Mouse (Mus musculus): ENCODE data around the gene V1ra8. TPM values are rescaled to one million over a fixed set of nuclear protein-coding genes. Genes with fewer than 3 reads are reported as not detected.
"Not testable (repeated sequence)": the region's sequence is repeated elsewhere in the genome, so short reads cannot be mapped to it uniquely, and the experiment has no call there.

Gene V1ra8
- not detected in 3 replicates for total RNA-seq (2017)

DNA sequence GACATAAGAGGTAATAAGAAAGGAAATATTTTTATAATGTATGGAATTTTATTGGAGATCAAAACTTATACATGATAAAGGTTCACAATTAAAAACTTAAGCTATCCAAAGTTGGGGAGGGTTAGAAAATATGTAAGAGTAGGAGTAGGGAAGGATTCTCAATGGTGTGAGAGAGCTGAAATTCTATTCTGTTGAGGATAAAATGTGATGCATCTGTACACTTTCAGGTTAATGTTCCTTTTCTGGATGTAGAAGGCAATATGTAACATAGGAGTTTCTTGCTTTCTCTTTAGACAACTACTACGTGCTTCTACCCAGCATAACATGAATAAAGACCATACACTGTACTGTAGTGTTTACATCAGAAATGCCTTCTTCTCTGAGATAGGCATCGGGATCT is at the start of gene V1ra8:
V1ra8 (plus strand) TSS at position 301 of the 400 bp plus-strand sequence.
- not testable (repeated sequence) for ATAC-seq (replicated peaks; ENCODE audit: insufficient number of reproducible peaks, low FRiP score, low TSS enrichment, poor library complexity, severe bottlenecking)

DNA sequence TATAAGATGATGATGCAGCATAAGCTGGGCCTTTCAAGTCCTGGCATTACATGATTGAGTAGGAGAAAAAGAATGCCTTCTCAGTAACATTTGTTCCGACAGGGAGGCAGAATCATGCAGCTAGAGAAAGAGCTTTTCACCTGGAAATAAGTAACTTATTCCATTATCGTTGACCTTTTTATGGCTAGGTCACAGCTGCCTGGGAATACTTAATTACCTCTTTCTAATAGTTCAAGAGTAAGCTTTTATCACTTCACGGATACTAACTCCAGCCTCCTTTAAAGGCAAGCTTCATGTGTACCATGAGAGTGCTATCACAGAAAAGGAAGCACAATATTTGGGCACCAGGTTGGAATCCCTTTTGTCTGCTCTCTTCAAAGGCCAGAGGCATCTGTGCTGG is 42.5 kb upstream of the V1ra8 start:
- no peak for ATAC-seq (replicated peaks; ENCODE audit: insufficient number of reproducible peaks, low FRiP score, low TSS enrichment, poor library complexity, severe bottlenecking)

DNA sequence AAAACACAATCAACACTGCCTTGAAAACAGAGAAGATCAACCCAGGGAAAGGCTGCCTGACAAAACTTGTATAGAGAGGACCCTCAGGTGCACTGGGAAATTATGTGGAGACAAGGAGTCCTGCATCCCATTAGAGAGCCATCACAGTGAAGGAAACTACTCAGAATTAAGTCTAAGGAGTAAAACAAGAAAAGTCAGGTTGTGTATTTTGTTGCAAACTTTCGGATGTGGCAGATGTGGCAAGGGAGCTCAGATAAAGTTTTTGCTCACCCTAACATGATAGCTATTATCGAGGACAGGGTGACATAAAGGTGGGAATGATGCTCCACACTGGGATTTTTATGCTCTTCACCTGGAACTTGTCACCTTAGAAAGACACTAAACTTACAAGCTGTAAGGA is 28.1 kb upstream of the V1ra8 start, which contains the start of gene Vmn1r52:
Vmn1r52 (plus strand) TSS at position 301 of the 400 bp plus-strand sequence.
- no peak for ATAC-seq (replicated peaks; ENCODE audit: insufficient number of reproducible peaks, low FRiP score, low TSS enrichment, poor library complexity, severe bottlenecking)

GRCm38 (mm10) chr6:90224338-90224737 is 21.7 kb downstream of the V1ra8 start, which contains the start of gene Vmn1r53:
Gene Vmn1r53 (minus strand): TSS chr6:90224438.
- ATAC-seq (replicated peaks; ENCODE audit: insufficient number of reproducible peaks, low FRiP score, low TSS enrichment, poor library complexity, severe bottlenecking), result no peak

- ATAC-seq (replicated peaks; ENCODE audit: insufficient number of reproducible peaks, low FRiP score, low TSS enrichment, poor library complexity, severe bottlenecking), result not testable (repeated sequence)
These were observed 29.5 kb downstream of the V1ra8 start for GRCm38 (mm10) chr6:90232114-90232513.

DNA sequence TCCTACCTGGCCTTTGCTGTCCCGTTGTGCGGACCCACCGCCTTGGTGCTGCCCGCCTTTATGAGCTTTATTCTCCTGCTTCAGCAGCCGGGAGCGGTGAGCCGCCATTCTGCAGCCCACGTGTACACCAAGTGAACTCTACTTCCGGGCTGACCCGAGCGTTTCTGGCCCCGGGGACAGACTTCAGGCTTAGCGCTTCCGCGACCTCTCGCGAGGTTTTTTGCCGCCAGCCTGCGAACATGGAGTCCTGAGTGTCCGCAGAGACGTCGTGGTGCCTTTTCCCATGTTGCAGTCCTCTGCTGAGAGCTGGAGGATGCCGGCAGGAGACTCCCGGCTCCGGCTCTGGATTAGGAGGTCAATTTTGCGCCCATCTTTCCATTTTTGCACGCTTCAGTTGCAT is 30.1 kb downstream of the V1ra8 start:
- no peak for ATAC-seq (replicated peaks; ENCODE audit: insufficient number of reproducible peaks, low FRiP score, low TSS enrichment, poor library complexity, severe bottlenecking)

- ATAC-seq (replicated peaks; ENCODE audit: insufficient number of reproducible peaks, low FRiP score, low TSS enrichment, poor library complexity, severe bottlenecking), result no peak
These were observed 41.4 kb downstream of the V1ra8 start for GRCm38 (mm10) chr6:90244019-90244418.

DNA sequence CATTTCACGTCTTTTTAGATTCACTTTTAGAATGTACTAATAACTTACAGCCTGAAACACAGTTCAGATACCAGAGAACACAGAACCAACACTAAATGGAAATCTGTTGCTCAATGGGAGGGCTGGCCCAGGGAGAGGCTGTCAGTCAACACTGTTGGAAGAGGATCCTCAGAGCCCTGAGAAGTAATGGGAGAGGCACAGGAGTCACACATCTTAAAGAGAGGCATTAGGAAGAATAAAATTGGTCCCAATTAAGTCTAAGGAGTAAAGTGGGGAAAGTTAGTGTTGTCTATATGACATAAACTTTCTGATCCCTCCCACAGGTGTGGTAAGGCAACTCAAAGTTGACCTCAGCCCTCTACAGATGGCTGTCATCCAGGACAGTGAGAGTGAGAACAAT is 43.4 kb downstream of the V1ra8 start, which contains the start of gene Vmn1r54:
Vmn1r54 (plus strand) TSS at position 301 of the 400 bp plus-strand sequence.
- ATAC-seq (replicated peaks; ENCODE audit: insufficient number of reproducible peaks, low FRiP score, low TSS enrichment, poor library complexity, severe bottlenecking), result no peak

Other genes starting within 250 kb of the V1ra8 start
- not detected in 3 replicates for gene Vmn1r46, start 233.5 kb upstream of the V1ra8 start, total RNA-seq (2017)
- 0.10 TPM in 1 of 3 replicates, not detected in the others for gene Vmn1r47, start 186.6 kb upstream of the V1ra8 start, total RNA-seq (2017)
- not detected in 3 replicates for gene Vmn1r48, start 166.0 kb upstream of the V1ra8 start, total RNA-seq (2017)
- not detected in 3 replicates for gene Vmn1r49, start 124.3 kb upstream of the V1ra8 start, total RNA-seq (2017)
- gene Vmn1r50, start 101.4 kb upstream of the V1ra8 start, total RNA-seq (2017), result not detected in 3 replicates
- not detected in 3 replicates for gene Vmn1r51, start 80.2 kb upstream of the V1ra8 start, total RNA-seq (2017)
- not detected in 3 replicates for gene Vmn1r52, start 28.0 kb upstream of the V1ra8 start, total RNA-seq (2017)
- not detected in 3 replicates for gene Vmn1r53, start 21.6 kb downstream of the V1ra8 start, total RNA-seq (2017)
- gene Vmn1r54, start 43.5 kb downstream of the V1ra8 start, total RNA-seq (2017), result not detected in 3 replicates
- gene BC048671, start 98.4 kb downstream of the V1ra8 start, total RNA-seq (2017), result not detected in 3 replicates
- gene Chst13, start 122.4 kb downstream of the V1ra8 start, total RNA-seq (2017), result 4.2 to 5.0 TPM in 2 of 3 replicates, not detected in the other
- not detected in 3 replicates for gene Uroc1, start 130.5 kb downstream of the V1ra8 start, total RNA-seq (2017)
- 7.6 to 13.6 TPM (median 9.1 TPM) in 3 replicates for gene Zxdc, start 166.7 kb downstream of the V1ra8 start, total RNA-seq (2017)
- not detected in 3 replicates for gene Cfap100, start 226.0 kb downstream of the V1ra8 start, total RNA-seq (2017)

All from monocyte, adult 5-6 weeks (primary cell).